Mouse (Mus musculus): Measurements from ENCODE around the gene Mrtfb.

GRCm38 (mm10) chr16:13297860-13298259, 41.6 kb downstream of the Mrtfb start:
- TF ChIP-seq POLR2A (IDR thresholded peaks at IDR 0.05; ENCODE audit: insufficient read depth, low read depth, low read length) = no peak
- no peak for TF ChIP-seq CTCF (IDR thresholded peaks at IDR 0.05)
- TF ChIP-seq EP300 (IDR thresholded peaks at IDR 0.05; ENCODE audit: insufficient read depth, low read depth, low read length) = no peak

Data from heart, adult 2 months (tissue).